Mouse (Mus musculus) lung, postnatal 0 days (tissue): ENCODE data around the gene Stat3. TPM values are rescaled to one million over a fixed set of nuclear protein-coding genes. Genes with fewer than 3 reads are reported as not detected.

Experiments
- ATAC-seq: fragments of 200-750 bp; cut with Nextera tagmentation; 2 replicates; pipeline ENCODE4 v1.8.0; 2017; ENCODE audit warnings: moderate library complexity
- DNase-seq: peaks from one replicate; pipeline ENCODE4 v3.0.0-alpha.2; 2016; ENCODE audit warnings: low spot score
- H3K27ac ChIP-seq: fragments of 300-500 bp; sonication (generic); 2 replicates; pipeline ENCODE4 v1.5.1; 2014; ENCODE audit warnings: antibody characterized with exemption, mild to moderate bottlenecking, low read length, mixed read lengths
- H3K27me3 ChIP-seq: fragments of 300-500 bp; sonication (generic); replicated peaks from 2 replicates; pipeline ENCODE4 v1.6.1; 2014; ENCODE audit warnings: low read length, mixed read lengths; ENCODE audit not compliant: insufficient read depth
- H3K36me3 ChIP-seq: fragments of 300-500 bp; sonication (generic); 2 replicates; pipeline ENCODE4 v1.6.1; 2014; ENCODE audit warnings: low read length, mixed read lengths; ENCODE audit not compliant: insufficient read depth
- H3K4me1 ChIP-seq: fragments of 300-500 bp; sonication (generic); 2 replicates; pipeline ENCODE4 v1.6.1; 2014; ENCODE audit warnings: antibody characterized with exemption, low read depth, low read length, mixed read lengths; ENCODE audit not compliant: insufficient read depth
- H3K4me2 ChIP-seq: fragments of 300-500 bp; sonication (generic); replicated peaks from 2 replicates; pipeline ENCODE4 v1.6.1; 2014; ENCODE audit warnings: low read depth, mild to moderate bottlenecking, low read length, moderate library complexity, mixed read lengths
- H3K4me3 ChIP-seq: fragments of 300-500 bp; sonication (generic); 2 replicates; pipeline ENCODE4 v1.5.1; 2014; ENCODE audit warnings: low read depth, low read length
- H3K9ac ChIP-seq: fragments of 300-500 bp; sonication (generic); replicated peaks from 2 replicates; pipeline ENCODE4 v1.6.1; 2014; ENCODE audit warnings: low read depth, mild to moderate bottlenecking
- H3K9me3 ChIP-seq: fragments of 300-500 bp; sonication (generic); 2 replicates; pipeline ENCODE4 v1.6.1; 2016; ENCODE audit warnings: low read length, mixed read lengths
- CTCF ChIP-seq: IDR thresholded peaks from 2 replicates; pipeline ENCODE4 v1.5.1; 2016; ENCODE audit warnings: antibody characterized with exemption, mild to moderate bottlenecking
- EP300 ChIP-seq: IDR thresholded peaks from 2 replicates; pipeline ENCODE4 v1.6.1; 2016; ENCODE audit warnings: antibody characterized with exemption, mild to moderate bottlenecking, control low read depth
- WGBS: fragments of 180-500 bp; shearing (Covaris S2); extraction: QIAGEN DNeasy Blood & Tissue Kit; methylation state at CpG from one replicate; pipeline ENCODE4 v1.1.7; 2014; 5-methylcytosine and 5-hydroxymethylcytosine counted together
- polyA plus RNA-seq: library from polyadenylated mRNA; unstranded; fragments of >200 nt; fragmentation: Nextera tagmentation; extraction: Ambion mirVana; gene quantifications from 2 replicates; pipeline ENCODE4 v1.2.1, GENCODE M21; 2015

Stat3 gene
- polyA plus RNA-seq, 1 experiment from 2014 or later: 100 TPM

DNA sequence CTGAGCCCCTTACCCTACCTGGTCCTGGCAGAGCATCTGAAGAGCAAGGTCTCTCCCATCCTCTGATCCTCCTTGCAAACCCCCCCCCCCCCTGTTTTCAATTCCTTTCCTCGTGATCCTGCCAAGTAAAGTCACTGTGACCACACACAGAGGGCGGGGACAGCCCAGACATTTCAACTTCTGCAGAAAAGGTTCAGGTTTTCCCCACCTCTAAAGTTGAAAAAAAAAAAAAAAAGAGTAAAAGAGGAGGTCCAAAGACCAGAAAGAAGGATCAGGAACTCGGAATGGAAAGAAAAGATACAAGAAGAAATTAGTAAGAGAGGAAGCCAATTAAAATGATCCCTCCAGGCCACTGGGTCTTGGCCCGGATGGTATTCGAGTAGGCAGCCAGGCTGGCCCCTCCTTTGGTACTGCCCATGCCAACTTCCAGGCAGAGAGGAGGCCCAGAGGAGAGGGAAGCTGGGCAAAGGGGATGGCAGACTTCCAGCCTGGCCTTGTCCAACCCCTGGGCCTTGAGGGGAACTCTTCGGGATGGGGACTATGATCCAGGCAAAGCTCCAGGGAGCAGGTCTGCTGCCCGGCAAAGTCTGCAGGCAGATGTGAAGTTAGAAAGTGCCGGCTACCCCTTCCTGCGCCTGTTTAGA, 80.3 kb downstream of the Stat3 start, which contains the start of gene Stat5a:
Stat5a (plus strand) TSS at position 417 of the 644 bp plus-strand sequence.
- Histone ChIP-seq H3K9ac (0 out of 2 replicates have a peak within 1 kb of the TSS, but pooled peaks have one; percentile 32), H3K4me3 (peak within 1 kb of the TSS; percentile 50), H3K27ac (peak within 1 kb of the TSS; percentile 76), H3K36me3 (no peaks in the 10 kb centered on the region), H3K4me2 (peak within 1 kb of the TSS; percentile 82), H3K27me3 (no peaks in the 10 kb centered on the region), H3K9me3 (no peaks in the 10 kb centered on the region), H3K4me1 (no peaks in the 10 kb centered on the region)
- peak; percentile 42 for DNase-seq
- 41% methylated on average over 9 of the region's 9 CpGs for WGBS
- ATAC-seq: no peak
- no peak for TF ChIP-seq CTCF
- TF ChIP-seq EP300: no peak

DNA sequence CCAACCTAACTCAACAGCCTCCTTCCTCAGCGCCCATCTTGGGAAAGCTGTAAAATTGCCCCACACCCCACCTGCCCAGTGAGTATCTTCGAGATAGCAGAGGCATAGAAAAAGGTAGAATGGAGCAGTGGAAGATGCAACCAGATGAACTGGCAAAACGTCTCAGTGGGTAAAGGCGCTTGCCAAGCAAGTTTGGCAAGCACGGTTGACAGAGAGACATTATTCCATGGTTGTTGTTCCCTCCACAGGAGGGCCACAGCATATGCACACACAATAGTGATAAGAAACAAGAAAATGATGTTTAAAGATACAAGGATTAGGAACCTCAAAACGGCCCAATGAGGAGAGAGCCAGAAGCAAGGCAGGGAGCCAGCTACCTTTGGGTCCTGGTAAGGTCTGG, 81.4 kb downstream of the Stat3 start:
- H3K4me1 ChIP-seq: no peaks in the 10 kb centered on the region
- ATAC-seq: no peak
- no peak for TF ChIP-seq EP300
- no peak for TF ChIP-seq CTCF
- H3K9me3 ChIP-seq: no peaks in the 10 kb centered on the region
- H3K4me3 ChIP-seq: no peak overlapping the region
- no peaks in the 10 kb centered on the region for H3K36me3 ChIP-seq
- no peak overlapping the region for H3K9ac ChIP-seq
- no peaks in the 10 kb centered on the region for H3K27me3 ChIP-seq
- H3K27ac ChIP-seq: no peak overlapping the region
- DNase-seq: no peak
- WGBS: 56% methylated on average over 6 of the region's 6 CpGs
- H3K4me2 ChIP-seq: no peak overlapping the region

DNA sequence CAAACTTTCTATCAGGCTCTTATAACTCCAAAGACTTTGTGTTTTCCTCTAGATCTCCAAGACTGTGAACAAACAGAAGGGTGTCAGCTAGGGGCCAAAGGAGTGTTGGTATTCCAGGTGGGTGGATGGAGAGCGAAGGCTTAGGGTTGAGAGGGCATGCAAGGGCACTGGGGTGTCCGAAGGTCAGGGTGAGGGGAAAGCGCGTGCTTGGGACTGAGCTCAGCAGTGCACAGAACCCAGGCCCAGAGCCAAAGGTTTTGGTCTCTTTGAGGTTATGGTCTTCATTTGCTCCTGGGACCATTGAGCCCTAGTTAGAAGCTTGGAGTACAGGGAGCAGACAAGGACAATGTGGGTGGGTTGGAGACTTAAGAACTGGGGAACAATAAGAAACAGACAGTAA, 84.2 kb downstream of the Stat3 start:
- Histone ChIP-seq H3K27me3 (no peaks in the 10 kb centered on the region), H3K9me3 (no peaks in the 10 kb centered on the region), H3K9ac (no peak overlapping the region), H3K36me3 (no peaks in the 10 kb centered on the region), H3K4me1 (no peaks in the 10 kb centered on the region), H3K27ac (no peak overlapping the region), H3K4me2 (no peak overlapping the region), H3K4me3 (no peak overlapping the region)
- TF ChIP-seq CTCF: no peak
- TF ChIP-seq EP300: no peak
- ATAC-seq: no peak
- DNase-seq: no peak
- WGBS: 82% methylated on average over 4 of the region's 4 CpGs

DNA sequence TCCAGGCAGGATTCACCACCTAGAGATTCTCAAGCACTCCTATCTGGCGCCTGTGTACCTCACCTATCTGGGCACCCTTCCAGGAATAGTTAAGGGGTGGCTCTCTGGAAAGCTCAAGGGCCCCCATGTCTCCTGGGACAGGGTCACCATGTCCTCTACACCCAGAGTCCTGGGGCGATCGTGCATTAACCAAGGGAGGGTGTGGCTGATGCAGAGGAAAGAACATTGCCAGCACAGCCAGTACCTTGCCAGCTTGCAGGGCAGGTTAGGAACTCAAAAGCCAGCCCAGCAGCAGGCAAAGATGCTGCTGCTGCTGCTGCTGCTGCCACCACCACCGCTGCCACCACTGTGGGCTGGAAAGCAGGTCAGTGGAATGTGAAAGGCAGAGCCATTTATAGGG, 85.1 kb downstream of the Stat3 start:
- 30% methylated on average over 4 of the region's 4 CpGs for WGBS
- Histone ChIP-seq H3K4me3 (no peak overlapping the region), H3K4me2 (no peak overlapping the region), H3K9me3 (no peaks in the 10 kb centered on the region), H3K27me3 (no peaks in the 10 kb centered on the region), H3K27ac (no peak overlapping the region), H3K9ac (no peak overlapping the region), H3K4me1 (no peaks in the 10 kb centered on the region), H3K36me3 (no peaks in the 10 kb centered on the region)
- DNase-seq: no peak
- ATAC-seq: no peak
- TF ChIP-seq EP300: no peak
- TF ChIP-seq CTCF: no peak

DNA sequence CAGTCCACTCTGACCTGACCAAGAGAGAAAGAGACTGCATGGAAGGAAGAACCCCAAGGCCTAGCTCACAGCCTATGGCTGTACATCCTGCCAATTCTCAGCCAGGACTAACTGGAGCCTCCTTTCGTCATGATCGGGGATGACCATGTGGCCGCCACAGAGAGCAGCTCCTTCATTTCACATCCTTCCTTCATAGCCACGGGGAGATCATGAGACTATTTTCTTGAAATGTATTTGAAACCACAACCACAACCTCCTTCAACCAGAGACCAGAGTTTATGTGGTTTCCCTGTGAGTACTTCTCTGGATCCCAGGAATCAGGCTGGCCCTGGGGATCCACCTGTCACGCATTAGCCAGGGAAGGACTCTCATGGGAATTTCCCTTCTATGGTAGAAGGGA, 86.3 kb downstream of the Stat3 start:
- Histone ChIP-seq H3K4me3 (no peak overlapping the region), H3K4me2 (no peak overlapping the region), H3K4me1 (peaks cover 6% of the 10 kb centered on the region; the same call in 1 of the 2 replicates), H3K27ac (no peak overlapping the region), H3K9me3 (no peaks in the 10 kb centered on the region), H3K9ac (no peak overlapping the region), H3K27me3 (no peaks in the 10 kb centered on the region), H3K36me3 (no peaks in the 10 kb centered on the region)
- ATAC-seq (no peak), DNase-seq (no peak)
- TF ChIP-seq EP300 (no peak), CTCF (no peak)
- WGBS: 82% methylated on average over 5 of the region's 5 CpGs

DNA sequence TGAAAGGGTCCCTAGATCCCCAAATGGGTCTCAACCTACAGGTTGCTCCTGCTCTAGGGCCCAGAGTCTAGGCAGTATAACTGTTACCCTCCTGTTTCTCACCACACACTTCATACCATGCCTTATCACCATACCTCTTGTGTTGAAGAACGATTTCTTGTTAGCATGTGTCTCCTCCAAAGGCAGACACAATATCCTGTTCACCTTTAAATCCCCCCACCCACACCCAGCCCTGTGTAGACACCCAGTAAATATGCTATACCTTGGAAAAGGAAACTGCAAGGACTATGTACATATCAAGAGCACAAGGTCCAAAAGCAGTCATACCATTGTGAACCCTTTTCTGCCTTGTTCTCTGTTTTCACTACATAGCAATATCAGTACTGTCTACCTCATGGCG, 87.3 kb downstream of the Stat3 start:
- TF ChIP-seq EP300 (no peak), CTCF (no peak)
- Histone ChIP-seq H3K4me3 (no peak overlapping the region), H3K27me3 (no peaks in the 10 kb centered on the region), H3K27ac (no peak overlapping the region), H3K4me2 (no peak overlapping the region), H3K9me3 (no peaks in the 10 kb centered on the region), H3K9ac (no peak overlapping the region), H3K36me3 (no peaks in the 10 kb centered on the region), H3K4me1 (peaks cover 6% of the 10 kb centered on the region; the same call in 1 of the 2 replicates)
- no peak for DNase-seq
- WGBS: 76% methylated on average over 2 of the region's 2 CpGs
- no peak for ATAC-seq
